Mouse (Mus musculus) spleen, adult 2 months (tissue): Measurements from ENCODE around the gene Ube2m.

Source experiments
- CTCF ChIP-seq: fragments of 200-500 bp; IDR thresholded peaks from 2 replicates; pipeline ENCODE4 v1.5.1; 2011; ENCODE audit warnings: mild to moderate bottlenecking, inconsistent platforms; ENCODE audit not compliant: insufficient read depth, insufficient read length, insufficient replicate concordance; ENCODE audit errors: extremely low read depth
- POLR2A ChIP-seq: fragments of 200-500 bp; IDR thresholded peaks from 2 replicates; pipeline ENCODE4 v1.6.1; 2011; ENCODE audit warnings: low read depth, low read length, inconsistent platforms

DNA sequence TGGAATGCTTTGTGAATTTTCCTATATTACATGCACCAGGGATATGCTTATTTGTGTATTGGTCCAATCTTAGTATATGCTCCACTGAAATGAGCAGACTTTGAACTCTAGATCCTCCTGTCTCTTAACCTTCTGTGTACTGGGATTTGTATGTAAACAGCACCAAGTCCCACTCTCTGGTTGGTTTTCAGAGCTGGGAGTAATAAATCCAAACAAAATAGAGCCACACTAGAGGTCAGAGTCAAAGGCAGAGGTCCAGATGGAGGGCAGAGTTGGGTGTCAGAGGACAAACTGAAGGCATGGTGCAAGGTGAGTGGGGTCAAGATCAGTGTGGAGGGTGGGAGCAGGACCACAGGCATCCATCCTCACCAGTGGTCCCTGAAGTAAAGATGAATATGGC lies 42.2 kb downstream of the Ube2m start:
- TF ChIP-seq POLR2A (no peak), CTCF (no peak)
